Mouse (Mus musculus): Measurements from ENCODE around the gene Eps8l2. TPM values are rescaled to one million over a fixed set of nuclear protein-coding genes. Genes with fewer than 3 reads are reported as not detected.
A peak's percentile ranks its signal among the peaks of the same experiment; 100 is the strongest.

Gene Eps8l2
- polyA plus RNA-seq, 1 experiment from 2014 or later: 42.7 TPM

DNA sequence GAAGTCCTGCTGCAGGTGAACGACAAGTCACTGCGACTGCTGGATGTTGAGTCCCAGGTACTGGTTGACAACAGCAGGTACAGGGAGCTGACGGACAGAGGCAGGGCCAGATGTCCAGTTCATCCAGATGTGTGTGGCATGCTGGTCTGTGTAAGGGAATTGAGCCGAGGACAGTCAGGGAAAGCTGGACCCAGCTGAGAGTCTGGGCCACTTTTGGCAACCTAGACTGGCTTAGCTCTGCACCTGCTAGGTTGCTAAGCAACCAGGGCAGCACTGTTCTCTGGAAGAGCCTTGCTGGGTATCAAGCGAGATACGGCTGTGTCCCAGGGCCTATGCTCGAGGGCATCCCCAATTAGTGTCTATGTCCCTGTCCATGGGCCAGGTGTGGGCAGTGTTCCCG lies 16.4 kb downstream of the Eps8l2 start:
- no peaks in the 10 kb centered on the region for H3K9me3 ChIP-seq
- no peak overlapping the region for H3K9ac ChIP-seq
- 0 out of 2 replicates have a peak, but pooled peaks have one; percentile 23 for ATAC-seq (ENCODE audit: insufficient number of reproducible peaks, low FRiP score, low TSS enrichment, low read depth)
- H3K27ac ChIP-seq: no peak overlapping the region
- H3K27me3 ChIP-seq: no peaks in the 10 kb centered on the region
- 73% methylated on average over 8 of the region's 8 CpGs for WGBS
- no peaks in the 10 kb centered on the region for H3K36me3 ChIP-seq
- H3K4me2 ChIP-seq: no peak overlapping the region
- 0 out of 2 replicates have a peak, but pooled peaks cover 3% of the 10 kb centered on the region for H3K4me1 ChIP-seq
- H3K4me3 ChIP-seq: no peak overlapping the region

DNA sequence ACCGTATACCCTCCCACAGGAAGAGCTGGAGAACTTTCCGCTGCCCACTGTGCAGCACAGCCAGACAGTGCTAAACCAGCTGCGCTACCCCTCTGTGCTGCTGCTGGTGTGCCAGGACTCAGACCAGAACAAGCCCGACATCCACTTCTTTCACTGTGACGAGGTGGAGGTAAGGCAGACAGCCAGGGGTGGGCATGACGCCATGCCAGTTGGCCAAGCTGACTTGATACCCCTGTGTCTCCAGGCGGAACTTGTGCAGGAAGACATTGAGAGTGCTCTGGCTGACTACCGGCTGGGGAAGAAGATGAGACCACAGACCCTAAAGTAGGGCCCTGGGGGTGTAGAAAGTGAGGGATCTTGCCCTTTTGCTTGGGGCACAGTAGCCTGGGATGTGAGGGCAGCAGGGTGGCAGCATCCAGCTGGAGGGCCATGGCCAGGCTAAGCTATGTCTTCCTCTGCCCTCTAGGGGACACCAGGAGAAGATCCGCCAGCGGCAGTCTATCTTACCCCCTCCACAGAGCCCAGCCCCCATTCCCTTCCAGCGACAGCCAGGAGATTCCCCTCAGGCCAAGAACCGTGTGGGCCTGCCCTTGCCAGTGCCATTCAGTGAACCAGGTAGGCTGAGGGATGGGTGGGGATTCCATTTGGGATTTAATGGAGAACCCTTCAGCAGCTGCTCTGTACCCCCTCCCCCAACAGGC lies 17.1 kb downstream of the Eps8l2 start:
- H3K36me3 ChIP-seq: no peaks in the 10 kb centered on the region
- 0 out of 2 replicates have a peak, but pooled peaks cover 3% of the 10 kb centered on the region for H3K4me1 ChIP-seq
- H3K27me3 ChIP-seq: 0 out of 2 replicates have a peak, but pooled peaks cover 6% of the 10 kb centered on the region
- H3K4me2 ChIP-seq: no peak overlapping the region
- no peaks in the 10 kb centered on the region for H3K9me3 ChIP-seq
- 57% methylated on average over 12 of the region's 12 CpGs for WGBS
- no peak for ATAC-seq (ENCODE audit: insufficient number of reproducible peaks, low FRiP score, low TSS enrichment, low read depth)
- H3K4me3 ChIP-seq: no peak overlapping the region
- no peak overlapping the region for H3K27ac ChIP-seq
- H3K9ac ChIP-seq: no peak overlapping the region

DNA sequence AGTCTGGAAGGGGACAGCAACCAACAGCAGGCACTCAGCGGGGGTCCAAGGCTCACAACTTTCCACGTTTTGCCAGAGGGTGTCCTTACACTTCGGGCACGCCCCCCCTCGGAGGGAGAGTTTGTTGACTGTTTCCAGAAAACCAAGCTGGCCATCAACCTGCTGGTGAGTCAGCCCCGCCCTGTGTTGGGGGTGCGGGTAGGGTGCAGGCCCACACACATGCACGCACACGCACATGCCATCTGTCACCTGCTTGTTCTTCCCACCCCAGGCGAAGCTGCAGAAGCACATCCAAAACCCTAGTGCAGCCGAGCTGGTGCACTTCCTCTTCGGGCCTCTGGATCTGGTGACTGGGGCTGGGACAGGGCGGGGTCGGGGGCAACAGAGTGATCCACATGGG lies 18.3 kb downstream of the Eps8l2 start:
- no peak overlapping the region for H3K4me3 ChIP-seq
- H3K9me3 ChIP-seq: no peaks in the 10 kb centered on the region
- no peak for ATAC-seq (ENCODE audit: insufficient number of reproducible peaks, low FRiP score, low TSS enrichment, low read depth)
- H3K4me2 ChIP-seq: no peak overlapping the region
- H3K9ac ChIP-seq: no peak overlapping the region
- peaks cover 18% of the 10 kb centered on the region for H3K27me3 ChIP-seq
- WGBS: 73% methylated on average over 14 of the region's 14 CpGs
- no peak overlapping the region for H3K27ac ChIP-seq
- H3K36me3 ChIP-seq: no peaks in the 10 kb centered on the region
- peaks cover 8% of the 10 kb centered on the region; the same call in 1 of the 2 replicates for H3K4me1 ChIP-seq

DNA sequence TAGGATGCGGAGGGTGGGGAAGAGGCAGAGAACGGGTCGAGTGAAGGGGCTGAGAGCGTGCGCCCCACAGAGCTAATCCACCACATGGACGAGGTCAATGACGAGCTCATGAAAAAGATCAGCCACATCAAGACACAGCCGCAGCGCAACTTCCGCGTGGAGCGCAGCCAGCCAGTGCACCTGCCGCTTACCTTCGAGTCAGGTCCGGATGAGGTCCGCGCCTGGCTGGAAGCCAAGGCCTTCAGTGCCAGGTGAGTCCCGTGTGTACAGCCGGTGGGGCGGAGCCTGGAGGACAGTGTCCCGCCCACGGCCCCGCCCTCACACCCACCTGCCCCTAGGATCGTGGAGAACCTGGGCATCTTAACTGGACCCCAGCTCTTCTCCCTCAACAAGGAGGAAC lies 22.8 kb downstream of the Eps8l2 start:
- Histone ChIP-seq H3K4me2 (0 out of 2 replicates have a peak overlapping the region, but pooled peaks have one; percentile 12), H3K27me3 (peaks cover 19% of the 10 kb centered on the region), H3K4me1 (peaks cover 5% of the 10 kb centered on the region; the same call in 1 of the 2 replicates), H3K9me3 (no peaks in the 10 kb centered on the region), H3K27ac (no peak overlapping the region), H3K4me3 (no peak overlapping the region), H3K36me3 (no peaks in the 10 kb centered on the region), H3K9ac (no peak overlapping the region)
- ATAC-seq (ENCODE audit: insufficient number of reproducible peaks, low FRiP score, low TSS enrichment, low read depth): no peak
- 13% methylated on average over 24 of the region's 24 CpGs for WGBS

DNA sequence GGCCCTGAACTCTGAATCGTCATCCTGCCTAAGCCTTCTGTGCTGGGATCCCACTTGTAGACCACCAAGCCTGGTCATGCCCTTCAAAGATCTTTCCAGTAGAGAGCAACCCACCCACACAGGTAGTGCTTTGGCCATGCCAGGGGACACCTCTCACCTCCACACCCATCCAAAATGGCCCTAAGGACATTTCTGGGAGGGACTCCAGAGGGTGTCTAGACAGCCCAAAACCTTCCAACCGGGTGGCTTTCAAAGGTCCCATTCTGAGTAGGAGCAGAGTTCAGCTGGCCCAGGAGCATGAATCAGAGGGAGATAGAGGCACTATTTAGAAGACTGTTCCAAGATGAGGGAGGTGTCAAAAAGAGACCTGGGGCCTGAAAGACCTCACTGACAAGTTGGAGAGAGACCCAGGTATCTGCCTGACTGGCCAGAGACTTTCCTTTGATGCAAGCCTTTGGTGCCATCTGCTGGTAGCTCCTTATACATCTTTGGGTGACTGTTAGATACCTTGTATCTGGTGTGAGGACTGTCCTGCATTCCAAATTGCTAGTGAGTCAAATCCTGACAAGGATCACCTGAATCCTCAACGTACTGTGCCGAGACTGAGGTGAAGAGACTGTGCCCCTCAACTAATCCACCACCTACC lies 24.5 kb downstream of the Eps8l2 start:
- no peak overlapping the region for H3K4me2 ChIP-seq
- peaks cover 5% of the 10 kb centered on the region; the same call in 1 of the 2 replicates for H3K4me1 ChIP-seq
- ATAC-seq (ENCODE audit: insufficient number of reproducible peaks, low FRiP score, low TSS enrichment, low read depth): 0 out of 2 replicates have a peak, but pooled peaks have one; percentile 45
- no peak overlapping the region for H3K4me3 ChIP-seq
- peaks cover 19% of the 10 kb centered on the region for H3K27me3 ChIP-seq
- WGBS: 51% methylated on average over 4 of the region's 4 CpGs
- no peak overlapping the region for H3K27ac ChIP-seq
- H3K36me3 ChIP-seq: no peaks in the 10 kb centered on the region
- no peaks in the 10 kb centered on the region for H3K9me3 ChIP-seq
- H3K9ac ChIP-seq: no peak overlapping the region

DNA sequence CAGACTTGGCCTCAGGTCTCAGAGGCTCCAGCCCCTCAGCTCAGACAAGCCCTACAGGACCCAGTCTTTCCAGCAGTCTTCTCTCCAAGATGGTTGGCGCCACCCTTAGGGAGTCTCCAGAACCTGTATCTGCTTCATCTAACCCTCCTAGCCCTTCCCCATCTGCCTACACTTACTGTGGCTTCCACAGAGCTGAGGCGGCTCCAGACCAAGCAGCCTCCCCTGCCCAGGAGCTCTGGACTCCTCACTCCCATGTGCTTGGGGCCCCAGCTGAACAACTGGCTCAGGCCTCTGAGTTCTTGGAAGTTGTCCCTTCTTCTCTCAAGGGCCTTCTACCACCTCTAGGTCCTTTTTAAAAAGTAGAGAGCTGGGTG lies 25.1 kb downstream of the Eps8l2 start:
- 65% methylated on average over 2 of the region's 2 CpGs for WGBS
- Histone ChIP-seq H3K27me3 (peaks cover 19% of the 10 kb centered on the region), H3K27ac (no peak overlapping the region), H3K4me3 (no peak overlapping the region), H3K36me3 (no peaks in the 10 kb centered on the region), H3K4me2 (no peak overlapping the region), H3K4me1 (peaks cover 5% of the 10 kb centered on the region; the same call in 1 of the 2 replicates), H3K9me3 (no peaks in the 10 kb centered on the region), H3K9ac (no peak overlapping the region)
- ATAC-seq (ENCODE audit: insufficient number of reproducible peaks, low FRiP score, low TSS enrichment, low read depth): no peak

DNA sequence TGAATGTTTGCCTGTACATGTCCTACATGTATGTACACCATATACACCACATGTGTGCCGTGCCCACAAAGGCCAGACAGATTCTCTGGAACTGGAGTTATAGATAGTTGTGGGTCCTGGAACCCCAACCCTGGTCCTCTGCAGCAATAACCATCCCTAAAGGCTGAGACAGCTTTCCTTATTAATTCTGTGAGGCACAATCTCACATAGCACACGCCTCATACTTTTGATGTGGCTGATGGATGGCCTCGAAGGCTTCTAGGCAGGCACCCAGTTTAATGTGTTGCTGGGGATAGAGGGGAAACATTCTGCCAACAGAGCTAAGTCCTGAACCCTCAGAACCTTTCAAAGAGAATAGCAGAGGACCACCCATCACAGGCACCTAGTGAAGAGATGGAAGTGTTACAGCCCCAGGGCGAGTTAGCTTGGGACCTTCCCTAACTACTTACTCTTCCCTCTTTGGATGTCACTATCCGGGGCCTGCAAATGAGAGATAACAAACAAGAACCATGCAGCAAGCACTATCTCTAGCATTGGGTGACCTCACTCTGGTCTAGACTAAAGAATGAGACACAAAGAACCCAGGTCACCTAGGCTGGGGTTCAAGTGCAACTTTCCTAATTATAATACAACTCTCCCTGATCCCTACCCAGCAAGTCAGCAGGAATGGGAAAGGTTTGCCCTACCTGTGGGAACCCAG lies 25.8 kb downstream of the Eps8l2 start:
- Histone ChIP-seq H3K27ac (no peak overlapping the region), H3K4me1 (peaks cover 5% of the 10 kb centered on the region; the same call in 1 of the 2 replicates), H3K4me3 (no peak overlapping the region), H3K36me3 (no peaks in the 10 kb centered on the region), H3K4me2 (no peak overlapping the region), H3K9me3 (no peaks in the 10 kb centered on the region), H3K27me3 (peaks cover 19% of the 10 kb centered on the region), H3K9ac (no peak overlapping the region)
- 74% methylated on average over 5 of the region's 5 CpGs for WGBS
- no peak for ATAC-seq (ENCODE audit: insufficient number of reproducible peaks, low FRiP score, low TSS enrichment, low read depth)

DNA sequence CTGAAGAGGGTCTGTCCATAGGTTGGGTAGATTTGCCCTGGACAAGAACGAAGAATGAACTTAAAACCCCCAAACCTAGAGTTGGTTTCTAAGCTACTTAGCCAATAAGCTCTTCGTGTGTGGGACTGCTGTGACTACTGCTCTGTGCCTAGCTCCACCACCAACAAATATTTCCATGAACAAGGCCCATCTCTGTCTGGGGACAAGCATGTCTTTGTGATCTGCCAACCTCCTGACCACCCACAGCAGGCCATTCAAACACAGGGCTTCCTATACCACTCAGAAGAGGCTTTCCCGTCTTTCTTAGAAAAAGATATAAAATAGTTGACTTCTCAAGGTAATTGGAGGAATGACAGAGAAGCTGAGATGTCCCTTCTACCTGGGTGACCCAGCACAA lies 26.4 kb downstream of the Eps8l2 start:
- Histone ChIP-seq H3K4me3 (no peak overlapping the region), H3K4me1 (peaks cover 5% of the 10 kb centered on the region; the same call in 1 of the 2 replicates), H3K4me2 (no peak overlapping the region), H3K9me3 (no peaks in the 10 kb centered on the region), H3K36me3 (no peaks in the 10 kb centered on the region), H3K9ac (no peak overlapping the region), H3K27ac (no peak overlapping the region), H3K27me3 (peaks cover 19% of the 10 kb centered on the region)
- ATAC-seq (ENCODE audit: insufficient number of reproducible peaks, low FRiP score, low TSS enrichment, low read depth): no peak
- WGBS: 65% methylated on average over 3 of the region's 3 CpGs

DNA sequence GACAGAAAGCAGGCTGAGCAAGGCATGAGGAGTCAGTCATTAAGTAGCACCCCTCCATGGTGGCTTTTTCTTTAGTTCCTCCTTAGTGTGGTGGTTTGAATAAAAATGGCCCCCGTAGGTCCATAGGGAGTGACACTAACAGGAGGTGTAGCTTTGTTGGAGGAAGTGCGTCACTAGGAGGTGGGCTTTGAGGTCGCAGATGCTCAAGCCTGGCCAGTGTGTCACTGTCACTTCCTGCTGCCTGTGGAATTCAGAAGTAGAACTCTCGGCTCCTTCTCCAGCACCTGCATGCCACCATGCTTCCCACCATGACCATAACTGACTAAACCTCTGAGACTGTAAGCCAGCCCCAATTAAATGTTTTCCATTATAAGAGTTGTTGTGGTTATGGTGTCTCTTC lies 28.7 kb downstream of the Eps8l2 start:
- H3K9me3 ChIP-seq: no peaks in the 10 kb centered on the region
- H3K9ac ChIP-seq: no peak overlapping the region
- no peak overlapping the region for H3K4me2 ChIP-seq
- no peak overlapping the region for H3K4me3 ChIP-seq
- ATAC-seq (ENCODE audit: insufficient number of reproducible peaks, low FRiP score, low TSS enrichment, low read depth): no peak
- WGBS: 82% methylated on average over 4 of the region's 4 CpGs
- no peaks in the 10 kb centered on the region for H3K36me3 ChIP-seq
- no peaks in the 10 kb centered on the region for H3K4me1 ChIP-seq
- H3K27me3 ChIP-seq: no peaks in the 10 kb centered on the region
- H3K27ac ChIP-seq: no peak overlapping the region

DNA sequence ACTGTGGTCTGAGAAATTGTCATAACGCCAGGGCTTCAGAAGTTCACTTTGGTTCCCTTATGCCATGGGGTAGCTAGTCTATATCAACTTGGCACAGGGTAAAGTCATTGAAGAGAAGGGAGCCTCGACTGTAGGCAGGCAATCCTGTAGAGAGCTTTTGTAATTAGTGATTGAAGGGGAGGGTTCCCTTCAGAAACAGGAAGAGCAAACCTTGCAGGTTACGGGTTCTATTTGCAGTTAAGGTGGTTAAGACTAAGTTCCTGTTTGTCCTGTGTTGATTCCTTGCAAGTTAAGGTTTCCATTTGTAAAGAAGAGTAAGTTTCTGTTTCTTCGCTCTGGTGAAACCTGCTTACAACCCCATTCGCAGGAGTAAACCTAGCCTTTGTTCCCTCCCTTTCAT lies 31.2 kb downstream of the Eps8l2 start:
- no peak for ATAC-seq (ENCODE audit: insufficient number of reproducible peaks, low FRiP score, low TSS enrichment, low read depth)
- no peak overlapping the region for H3K9ac ChIP-seq
- no peaks in the 10 kb centered on the region for H3K27me3 ChIP-seq
- H3K9me3 ChIP-seq: no peaks in the 10 kb centered on the region
- H3K4me3 ChIP-seq: no peak overlapping the region
- H3K4me2 ChIP-seq: no peak overlapping the region
- no peaks in the 10 kb centered on the region for H3K4me1 ChIP-seq
- 65% methylated on average over 5 of the region's 5 CpGs for WGBS
- H3K27ac ChIP-seq: no peak overlapping the region
- no peaks in the 10 kb centered on the region for H3K36me3 ChIP-seq

DNA sequence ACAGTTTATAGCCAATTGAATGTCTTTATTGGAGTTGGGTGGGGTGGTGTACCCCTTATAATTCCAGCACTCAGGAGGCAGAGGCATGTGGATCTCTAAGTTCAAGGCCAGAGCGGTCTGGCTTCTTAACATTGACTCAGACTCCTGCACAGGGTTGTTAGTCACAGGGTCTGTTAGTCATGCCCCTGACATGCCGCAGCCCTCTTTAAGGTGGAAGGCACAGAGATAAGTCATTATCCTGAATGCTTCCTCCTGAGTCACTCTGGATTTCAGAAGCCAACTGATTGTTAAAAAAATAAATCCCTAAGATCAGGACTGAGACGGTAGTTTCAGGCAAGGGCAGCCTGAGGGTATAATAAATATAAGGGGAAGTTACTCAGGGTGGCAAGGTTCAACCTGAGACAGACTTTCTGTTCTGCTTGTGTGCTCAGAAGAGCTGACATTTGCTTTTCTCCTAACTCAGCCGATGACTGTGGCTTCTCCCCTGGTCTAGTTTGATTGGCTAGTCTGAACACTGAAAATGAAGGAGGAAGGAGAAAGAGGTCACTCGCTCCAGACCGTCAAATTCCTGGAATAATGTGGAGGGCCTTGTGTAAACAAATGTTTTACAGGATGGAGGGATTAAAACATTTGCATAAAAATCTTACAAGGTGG lies 33.4 kb downstream of the Eps8l2 start:
- Histone ChIP-seq H3K36me3 (no peaks in the 10 kb centered on the region), H3K27ac (no peak overlapping the region), H3K4me3 (no peak overlapping the region), H3K4me2 (no peak overlapping the region), H3K27me3 (no peaks in the 10 kb centered on the region), H3K9ac (no peak overlapping the region), H3K9me3 (no peaks in the 10 kb centered on the region), H3K4me1 (no peaks in the 10 kb centered on the region)
- ATAC-seq (ENCODE audit: insufficient number of reproducible peaks, low FRiP score, low TSS enrichment, low read depth): no peak
- WGBS: 56% methylated on average over 6 of the region's 6 CpGs

Data from limb, embryonic 15.5 days (tissue).